Mouse (Mus musculus): ENCODE measurements around the gene Pde6c. TPM values are rescaled to one million over a fixed set of nuclear protein-coding genes. Genes with fewer than 3 reads are reported as not detected.

Pde6c gene
- total RNA-seq, 2 experiments from 2014 or later, result 1.3 to 3.2 TPM

Other genes starting within 250 kb of the Pde6c start
- gene Myof, start 89.2 kb upstream of the Pde6c start, total RNA-seq (2021), result 10 to 100 TPM; 15.1 to 16.0 TPM
- 1 to 10 TPM; 7.1 to 7.7 TPM for gene Cep55, start 77.8 kb upstream of the Pde6c start, total RNA-seq (2021)
- 10 to 100 TPM; 11.2 to 46.7 TPM for gene Ffar4, start 35.7 kb upstream of the Pde6c start, total RNA-seq (2021)
- gene Rbp4, start 7.5 kb upstream of the Pde6c start, total RNA-seq (2021), result 100 to 1,000 TPM; 334 to 776 TPM
- 10 to 100 TPM; 13.4 to 18.8 TPM for gene Fra10ac1, start 91.4 kb downstream of the Pde6c start, total RNA-seq (2021)
- 1 to 10 TPM; 3.2 to 5.8 TPM for gene Lgi1, start 131.8 kb downstream of the Pde6c start, total RNA-seq (2021)

All from adrenal gland, postnatal 10 days (tissue).